Comparison of ENCODE assay signal across 9 mouse cellular contexts in the genomic region with DNA sequence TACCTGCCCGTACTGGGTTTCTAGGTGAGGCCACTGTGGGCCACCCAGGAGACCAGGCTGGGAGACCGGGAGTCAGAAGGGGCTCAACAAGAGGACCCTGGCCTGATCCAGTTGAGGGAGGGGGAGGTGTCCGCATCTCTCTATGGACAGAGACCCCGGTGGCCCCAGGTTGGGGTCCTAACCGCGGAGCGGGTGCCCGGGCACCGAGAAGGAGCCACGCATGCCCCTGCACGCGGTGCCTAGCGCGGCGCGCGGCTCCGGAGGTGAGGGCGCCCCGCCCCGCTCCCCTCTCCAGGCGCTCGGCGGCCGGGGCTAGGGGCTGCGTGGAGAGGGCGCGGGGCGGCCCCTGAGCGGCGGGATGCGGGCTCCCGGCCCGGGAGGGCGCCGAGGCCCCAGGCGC. TPM values are rescaled to one million over a fixed set of nuclear protein-coding genes. Genes with fewer than 3 reads are reported as not detected.
DNase-seq lines count a peak whose midpoint lies in the region; ATAC-seq and TF ChIP-seq lines count a peak whose summit lies in the region.
"Had no signal": no experiment of that assay in that cellular context is flagged by ENCODE, and none has a peak within 500 bp of the region (broad histone marks: within the 10 kb centered on the region; RNA-seq: fewer than 3 reads in every experiment).

Gene Mpped1, plus strand, starts transcription at position 81 of the 400 bp plus-strand sequence.

- H3K4me2 ChIP-seq in forebrain, embryonic 11.5 days (ENCODE audit: low read depth, low read length, severe bottlenecking) = peak within 1 kb of the TSS; percentile 81
- peak within 1 kb of the TSS; percentile 91 for H3K4me2 ChIP-seq in neural tube, embryonic 11.5 days (ENCODE audit: low read depth)

- no peak for DNase-seq in layer of hippocampus, adult 2 months (ENCODE audit: low spot score in 2 of 2)
- no peak for DNase-seq in layer of hippocampus, adult 11-12 months (ENCODE audit: low spot score)
- DNase-seq in forebrain, embryonic 11.5 days (ENCODE audit: low spot score) = peak; percentile 70
- DNase-seq in layer of hippocampus, postnatal 36 days = no peak
- DNase-seq in neural tube, embryonic 11.5 days (ENCODE audit: low spot score) = peak; percentile 44
- DNase-seq in adrenal gland, postnatal 36 days = no peak
- DNase-seq in thymus, adult 18-20 months = no peak
- DNase-seq in lung, postnatal 14 days = no peak
- DNase-seq: gastrocnemius, postnatal 36 days had no signal

- 1% methylated on average over 28 of the region's 37 CpGs for WGBS in forebrain, embryonic 11.5 days
- WGBS in neural tube, embryonic 11.5 days = 4% methylated on average over 18 of the region's 37 CpGs

- no peaks in the 10 kb centered on the region for H3K9me3 ChIP-seq in forebrain, embryonic 11.5 days (ENCODE audit: control insufficient read depth, low read length)
- no peaks in the 10 kb centered on the region for H3K9me3 ChIP-seq in neural tube, embryonic 11.5 days (ENCODE audit: control insufficient read depth, low read length)

- H3K4me3 ChIP-seq in layer of hippocampus, adult 2 months = peak within 1 kb of the TSS; percentile 52
- peak within 1 kb of the TSS; percentile 76 for H3K4me3 ChIP-seq in forebrain, embryonic 11.5 days (ENCODE audit: low read depth, low read length)
- H3K4me3 ChIP-seq in neural tube, embryonic 11.5 days (ENCODE audit: low read depth, low read length) = peak within 1 kb of the TSS; percentile 71

- ATAC-seq in forebrain, embryonic 11.5 days (replicated peaks; ENCODE audit: low FRiP score) = peak; percentile 19; the same call in 1 of the 2 replicates
- ATAC-seq in neural tube, embryonic 11.5 days (ENCODE audit: insufficient read depth, low FRiP score, low TSS enrichment) = no peak

- no peaks in the 10 kb centered on the region for H3K36me3 ChIP-seq in forebrain, embryonic 11.5 days (ENCODE audit: control insufficient read depth, insufficient read depth, low read length)
- H3K36me3 ChIP-seq in neural tube, embryonic 11.5 days (ENCODE audit: control insufficient read depth, insufficient read depth, low read length) = no peaks in the 10 kb centered on the region

- peaks cover 18% of the 10 kb centered on the region for H3K4me1 ChIP-seq in forebrain, embryonic 11.5 days (replicated peaks; ENCODE audit: control insufficient read depth, insufficient read depth, low read length)
- 0 out of 2 replicates have a peak, but pooled peaks cover 3% of the 10 kb centered on the region for H3K4me1 ChIP-seq in neural tube, embryonic 11.5 days (ENCODE audit: control insufficient read depth, insufficient read depth, low read length)

- H3K9ac ChIP-seq in forebrain, embryonic 11.5 days (ENCODE audit: low read length) = peak within 1 kb of the TSS; percentile 92
- H3K9ac ChIP-seq in neural tube, embryonic 11.5 days (ENCODE audit: low read length) = peak within 1 kb of the TSS; percentile 69

- H3K27me3 ChIP-seq in forebrain, embryonic 11.5 days (ENCODE audit: control insufficient read depth, insufficient read depth, low read length) = peaks cover 3% of the 10 kb centered on the region; the same call in 1 of the 2 replicates
- peaks cover 17% of the 10 kb centered on the region for H3K27me3 ChIP-seq in neural tube, embryonic 11.5 days (ENCODE audit: control insufficient read depth, insufficient read depth, low read length)

- peak within 1 kb of the TSS; percentile 82 for H3K27ac ChIP-seq in layer of hippocampus, adult 2 months
- peak within 1 kb of the TSS; percentile 46 for H3K27ac ChIP-seq in forebrain, embryonic 11.5 days (ENCODE audit: low read depth, low read length)
- no peak within 1 kb of the TSS for H3K27ac ChIP-seq in neural tube, embryonic 11.5 days (ENCODE audit: low read depth, low read length)

- TF ChIP-seq CTCF in layer of hippocampus, adult 2 months (conservative IDR thresholded peaks at IDR 0.05) = no peak

RNA-seq across cellular contexts. Expression of gene Mpped1, which starts in this region (rescaled TPM):
- 100 to 1,000 TPM; 164 to 170 TPM for total RNA-seq in layer of hippocampus, adult 2 months (2021)
- polyA plus RNA-seq in forebrain, embryonic 11.5 days (2014; fragmentation: Nextera tagmentation; extraction: Ambion mirVana) = 39.2 and 40.6 TPM in 2 replicates
- 100 to 1,000 TPM; 167 to 170 TPM for total RNA-seq in layer of hippocampus, postnatal 36 days (2021)
- polyA plus RNA-seq in neural tube, embryonic 11.5 days (2014; fragmentation: Nextera tagmentation; extraction: Ambion mirVana) = 5.1 and 5.3 TPM in 2 replicates
- not detected for total RNA-seq in adrenal gland, postnatal 36 days (2021)
- total RNA-seq: gastrocnemius, postnatal 36 days had no signal

Comparison
In these comparisons a context has a peak if more than half of its experiments do, and no peak if none do; other contexts are left out.
1. RNA of gene Mpped1 (total RNA-seq): 164 to 170 TPM in layer of hippocampus, adult 2 months and 167 to 170 TPM in layer of hippocampus, postnatal 36 days; not detected in adrenal gland, postnatal 36 days; every median in the first group is over 100 times any median in the second.
2. DNase-seq: peak in forebrain, embryonic 11.5 days (single experiment) and neural tube, embryonic 11.5 days (single experiment); none in layer of hippocampus, adult 2 months (0 of 2), layer of hippocampus, adult 11-12 months (single experiment), layer of hippocampus, postnatal 36 days (0 of 2), adrenal gland, postnatal 36 days (0 of 2), thymus, adult 18-20 months (0 of 2) and lung, postnatal 14 days (single experiment).
3. Peak in every context shown above with its lines, with median percentiles within 50 percentile points of each other: H3K4me3 ChIP-seq.